Mouse (Mus musculus): ENCODE data around the gene Tceanc2. TPM values are rescaled to one million over a fixed set of nuclear protein-coding genes. Genes with fewer than 3 reads are reported as not detected.

Tceanc2 gene
- polyA plus RNA-seq, 1 experiment from 2014 or later = 20.5 TPM

- Histone ChIP-seq H3K9me3 (no peaks in the 10 kb centered on the region), H3K36me3 (0 out of 2 replicates have a peak, but pooled peaks cover 4% of the 10 kb centered on the region), H3K27me3 (no peaks in the 10 kb centered on the region), H3K27ac (replicated peaks) (peak overlapping the region; percentile 75), H3K4me2 (no peak overlapping the region), H3K4me1 (replicated peaks) (peaks cover 61% of the 10 kb centered on the region), H3K4me3 (no peak overlapping the region), H3K9ac (peak overlapping the region; percentile 31; the same call in 1 of the 2 replicates)
- peak; percentile 54 for ATAC-seq (ENCODE audit: low read depth)
- WGBS = 38% methylated on average over 37 of the region's 37 CpGs
These were observed 39.7 kb downstream of the Tceanc2 start for GRCm38 (mm10) chr4:107138948-107139835.

DNA sequence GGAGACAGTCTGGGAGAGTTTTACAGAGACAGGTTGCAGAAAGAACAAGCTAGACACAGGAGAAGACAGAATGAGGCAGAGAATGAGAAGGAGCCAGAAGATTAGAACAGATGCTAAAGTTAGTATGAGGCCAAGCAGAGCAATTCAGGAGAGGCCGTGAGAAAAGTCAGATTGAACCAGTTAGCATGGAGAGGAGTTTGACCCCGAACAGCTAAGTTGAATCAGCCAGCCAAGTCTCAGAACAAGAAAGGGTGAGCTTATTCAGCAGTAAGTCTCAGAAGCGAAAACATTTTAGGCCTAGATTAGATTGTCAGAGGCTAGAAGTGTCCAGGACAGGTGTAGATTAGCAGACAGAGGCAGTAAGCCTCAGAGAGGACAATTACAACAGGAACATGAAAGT lies 42.4 kb downstream of the Tceanc2 start:
- no peaks in the 10 kb centered on the region for H3K27me3 ChIP-seq
- H3K4me1 ChIP-seq (replicated peaks) = peaks cover 56% of the 10 kb centered on the region
- no peak overlapping the region for H3K4me2 ChIP-seq
- no peak for ATAC-seq (ENCODE audit: low read depth)
- H3K4me3 ChIP-seq = no peak overlapping the region
- no peak overlapping the region for H3K27ac ChIP-seq (replicated peaks)
- no peaks in the 10 kb centered on the region for H3K9me3 ChIP-seq
- no peak overlapping the region for H3K9ac ChIP-seq
- no peaks in the 10 kb centered on the region for H3K36me3 ChIP-seq
- 60% methylated on average over 3 of the region's 3 CpGs for WGBS

DNA sequence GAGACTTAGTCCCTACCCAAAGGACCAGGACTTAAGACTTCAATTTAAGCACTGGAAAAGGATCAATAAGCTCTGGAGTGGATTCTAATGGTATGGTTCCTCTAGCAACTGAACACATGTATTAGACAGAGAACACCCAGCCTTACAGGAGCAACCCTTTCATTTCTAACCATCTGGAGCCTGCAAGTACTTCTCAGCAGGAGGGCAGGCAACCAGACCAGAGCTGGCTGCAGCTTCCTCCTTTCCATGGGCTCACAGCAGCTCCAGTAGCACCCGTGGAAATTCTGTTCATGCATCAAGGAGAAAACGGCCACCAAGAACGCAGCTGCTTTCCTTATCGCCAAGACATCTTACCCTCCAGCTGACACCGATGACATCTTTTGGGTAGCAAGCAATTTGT lies 43.3 kb downstream of the Tceanc2 start:
- H3K27ac ChIP-seq (replicated peaks) = no peak overlapping the region
- H3K9ac ChIP-seq = no peak overlapping the region
- no peaks in the 10 kb centered on the region for H3K9me3 ChIP-seq
- WGBS = 74% methylated on average over 5 of the region's 5 CpGs
- H3K4me2 ChIP-seq = no peak overlapping the region
- no peak for ATAC-seq (ENCODE audit: low read depth)
- H3K4me1 ChIP-seq (replicated peaks) = peaks cover 60% of the 10 kb centered on the region
- H3K36me3 ChIP-seq = no peaks in the 10 kb centered on the region
- no peak overlapping the region for H3K4me3 ChIP-seq
- no peaks in the 10 kb centered on the region for H3K27me3 ChIP-seq

DNA sequence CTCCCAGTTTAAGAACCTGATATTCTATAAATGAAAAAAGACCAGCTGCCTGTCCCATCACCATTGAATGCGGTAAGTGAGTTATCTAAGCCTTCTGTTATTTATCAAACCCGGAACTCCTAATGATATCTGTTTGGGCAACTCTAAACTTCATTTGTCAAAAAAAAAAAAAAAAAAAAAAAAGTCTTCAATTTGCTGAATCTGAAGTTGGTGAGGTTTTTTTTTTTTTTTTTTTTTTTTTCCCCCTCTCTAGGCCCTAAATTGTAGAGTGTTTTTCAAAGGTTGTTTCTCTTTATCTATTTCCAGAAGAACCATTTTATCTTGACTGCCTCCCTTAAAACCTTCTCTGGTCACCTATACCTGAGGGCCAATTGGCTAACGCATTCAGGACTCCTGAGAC lies 44.0 kb downstream of the Tceanc2 start:
- H3K9ac ChIP-seq = no peak overlapping the region
- ATAC-seq (ENCODE audit: low read depth) = no peak
- H3K27ac ChIP-seq (replicated peaks) = no peak overlapping the region
- no peak overlapping the region for H3K4me3 ChIP-seq
- H3K4me1 ChIP-seq (replicated peaks) = peaks cover 59% of the 10 kb centered on the region
- WGBS = 96% methylated on average over 3 of the region's 3 CpGs
- H3K4me2 ChIP-seq = no peak overlapping the region
- no peaks in the 10 kb centered on the region for H3K36me3 ChIP-seq
- H3K27me3 ChIP-seq = no peaks in the 10 kb centered on the region
- no peaks in the 10 kb centered on the region for H3K9me3 ChIP-seq

DNA sequence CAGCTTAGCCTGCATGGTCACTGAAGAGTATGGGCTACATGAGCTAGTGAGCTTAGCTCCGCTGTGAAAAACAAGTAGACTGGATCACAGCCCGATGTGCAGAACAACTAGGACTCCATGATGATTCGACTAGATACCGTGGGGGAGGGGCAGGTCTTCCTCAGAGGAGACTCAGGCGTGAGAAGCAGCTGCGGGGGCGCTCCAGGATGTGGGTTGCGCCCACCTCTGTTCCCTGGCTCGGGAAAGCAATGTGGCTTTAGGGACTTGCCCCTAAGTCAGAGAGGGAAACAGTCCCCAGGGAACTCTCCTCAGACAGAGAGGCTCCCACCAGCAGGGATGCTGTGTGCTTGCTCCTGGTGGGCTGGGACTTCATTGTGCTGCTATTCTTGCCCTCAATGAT lies 48.4 kb downstream of the Tceanc2 start:
- Histone ChIP-seq H3K4me3 (no peak overlapping the region), H3K27me3 (no peaks in the 10 kb centered on the region), H3K36me3 (no peaks in the 10 kb centered on the region), H3K9ac (no peak overlapping the region), H3K4me2 (no peak overlapping the region), H3K9me3 (no peaks in the 10 kb centered on the region), H3K4me1 (replicated peaks) (peaks cover 58% of the 10 kb centered on the region), H3K27ac (replicated peaks) (0 out of 2 replicates have a peak overlapping the region, but pooled peaks have one; percentile 28)
- 19% methylated on average over 9 of the region's 9 CpGs for WGBS
- no peak for ATAC-seq (ENCODE audit: low read depth)

- Histone ChIP-seq H3K9me3 (no peaks in the 10 kb centered on the region), H3K4me3 (no peak overlapping the region), H3K4me1 (replicated peaks) (peaks cover 61% of the 10 kb centered on the region), H3K27ac (replicated peaks) (no peak overlapping the region), H3K27me3 (no peaks in the 10 kb centered on the region), H3K9ac (no peak overlapping the region), H3K4me2 (no peak overlapping the region), H3K36me3 (no peaks in the 10 kb centered on the region)
- WGBS = 77% methylated on average over 8 of the region's 8 CpGs
- ATAC-seq (ENCODE audit: low read depth) = no peak
These were observed 49.5 kb downstream of the Tceanc2 start for GRCm38 (mm10) chr4:107129373-107129772.

GRCm38 (mm10) chr4:107127901-107128669 lies 50.8 kb downstream of the Tceanc2 start:
- Histone ChIP-seq H3K9me3 (no peaks in the 10 kb centered on the region), H3K36me3 (no peaks in the 10 kb centered on the region), H3K27me3 (no peaks in the 10 kb centered on the region), H3K4me3 (no peak overlapping the region), H3K4me2 (no peak overlapping the region), H3K27ac (replicated peaks) (peak overlapping the region; percentile 38; the same call in 1 of the 2 replicates), H3K9ac (0 out of 2 replicates have a peak overlapping the region, but pooled peaks have one; percentile 17), H3K4me1 (replicated peaks) (peaks cover 70% of the 10 kb centered on the region)
- ATAC-seq (ENCODE audit: low read depth) = 0 out of 2 replicates have a peak, but pooled peaks have one; percentile 20
- WGBS = 28% methylated on average over 13 of the region's 13 CpGs

GRCm38 (mm10) chr4:107126891-107127524 lies 51.9 kb downstream of the Tceanc2 start:
- H3K9ac ChIP-seq = peak overlapping the region; percentile 22; the same call in 1 of the 2 replicates
- H3K27ac ChIP-seq (replicated peaks) = peak overlapping the region; percentile 54
- no peaks in the 10 kb centered on the region for H3K9me3 ChIP-seq
- peaks cover 70% of the 10 kb centered on the region for H3K4me1 ChIP-seq (replicated peaks)
- ATAC-seq (ENCODE audit: low read depth) = peak; percentile 42; the same call in 1 of the 2 replicates
- no peaks in the 10 kb centered on the region for H3K36me3 ChIP-seq
- H3K27me3 ChIP-seq = no peaks in the 10 kb centered on the region
- WGBS = 22% methylated on average over 13 of the region's 13 CpGs
- no peak overlapping the region for H3K4me3 ChIP-seq
- no peak overlapping the region for H3K4me2 ChIP-seq

DNA sequence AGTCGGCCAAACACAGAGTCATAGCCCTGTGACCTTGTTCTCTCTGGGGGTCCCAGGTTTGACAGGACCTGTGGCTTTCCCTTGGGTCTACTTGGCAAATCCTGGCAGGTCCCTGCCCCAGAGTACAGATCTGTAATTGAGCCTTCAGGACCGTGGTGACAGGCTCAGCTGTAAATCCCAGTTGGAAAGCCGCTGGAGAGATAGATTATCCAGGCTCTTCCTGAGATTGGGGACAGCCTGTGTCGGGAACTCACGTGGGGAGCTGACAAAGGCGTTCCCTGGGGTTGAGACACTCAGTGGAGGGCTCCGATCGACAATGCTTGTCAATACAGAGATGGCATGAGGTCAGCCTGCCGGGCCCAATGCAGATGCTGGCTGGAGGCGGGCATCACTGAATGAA lies 52.5 kb downstream of the Tceanc2 start:
- no peak for ATAC-seq (ENCODE audit: low read depth)
- peak overlapping the region; percentile 22; the same call in 1 of the 2 replicates for H3K9ac ChIP-seq
- H3K4me1 ChIP-seq (replicated peaks) = peaks cover 73% of the 10 kb centered on the region
- WGBS = 24% methylated on average over 10 of the region's 10 CpGs
- no peaks in the 10 kb centered on the region for H3K9me3 ChIP-seq
- no peaks in the 10 kb centered on the region for H3K27me3 ChIP-seq
- H3K27ac ChIP-seq (replicated peaks) = peak overlapping the region; percentile 54; the same call in 1 of the 2 replicates
- H3K4me3 ChIP-seq = no peak overlapping the region
- H3K36me3 ChIP-seq = no peaks in the 10 kb centered on the region
- no peak overlapping the region for H3K4me2 ChIP-seq

DNA sequence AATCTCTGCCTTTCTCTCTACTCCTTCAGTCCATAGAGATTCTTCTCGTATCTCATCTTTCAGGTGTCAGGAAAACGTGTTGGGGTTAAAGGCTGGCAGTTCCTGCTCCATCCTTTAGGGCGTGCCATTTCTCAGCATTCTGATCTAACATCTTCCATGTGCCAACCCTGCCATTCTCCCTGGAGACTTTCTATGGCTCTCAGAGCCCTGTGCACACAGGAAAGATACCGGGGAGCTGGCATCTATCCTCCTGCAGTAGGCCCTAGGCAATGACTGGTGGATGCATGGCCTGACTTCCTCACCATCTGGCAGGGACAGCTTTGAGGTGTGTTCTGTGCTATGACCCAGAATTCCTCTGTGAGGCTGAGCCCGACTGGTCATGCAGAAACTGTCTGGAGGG lies 53.8 kb downstream of the Tceanc2 start:
- Histone ChIP-seq H3K36me3 (no peaks in the 10 kb centered on the region), H3K27me3 (no peaks in the 10 kb centered on the region), H3K4me3 (no peak overlapping the region), H3K4me2 (no peak overlapping the region), H3K4me1 (replicated peaks) (peaks cover 66% of the 10 kb centered on the region), H3K27ac (replicated peaks) (no peak overlapping the region), H3K9me3 (no peaks in the 10 kb centered on the region), H3K9ac (no peak overlapping the region)
- no peak for ATAC-seq (ENCODE audit: low read depth)
- WGBS = 49% methylated on average over 5 of the region's 5 CpGs

DNA sequence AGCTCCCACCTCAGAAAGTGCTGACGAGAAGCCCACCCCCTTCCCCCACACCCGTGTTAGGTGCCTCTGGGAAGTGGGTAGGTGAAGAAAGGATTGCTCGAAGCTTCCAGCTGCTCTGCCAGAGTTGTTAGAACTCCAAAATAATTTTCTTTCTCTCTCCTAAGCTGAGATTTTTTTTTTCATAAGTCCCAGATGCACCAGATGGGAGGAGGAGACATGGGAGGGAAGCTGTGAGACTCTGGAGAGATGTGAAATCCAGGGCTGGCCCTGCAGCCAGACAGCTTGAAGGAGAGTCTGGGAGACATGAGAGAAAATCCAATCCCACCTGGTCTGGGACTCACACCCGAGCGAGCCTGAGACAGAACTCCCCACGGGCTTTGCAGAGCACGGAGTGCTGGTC lies 54.5 kb downstream of the Tceanc2 start:
- H3K4me1 ChIP-seq (replicated peaks) = peaks cover 60% of the 10 kb centered on the region
- H3K9ac ChIP-seq = no peak overlapping the region
- no peak for ATAC-seq (ENCODE audit: low read depth)
- no peak overlapping the region for H3K4me2 ChIP-seq
- no peak overlapping the region for H3K4me3 ChIP-seq
- no peaks in the 10 kb centered on the region for H3K36me3 ChIP-seq
- H3K27me3 ChIP-seq = no peaks in the 10 kb centered on the region
- H3K9me3 ChIP-seq = no peaks in the 10 kb centered on the region
- H3K27ac ChIP-seq (replicated peaks) = no peak overlapping the region
- WGBS = 70% methylated on average over 7 of the region's 7 CpGs

Data from neural tube, embryonic 13.5 days (tissue).